Mouse (Mus musculus) heart, postnatal 0 days (tissue): ENCODE results near the gene Pou3f4.

Experiments used
- CTCF ChIP-seq: IDR thresholded peaks from 2 replicates; pipeline ENCODE4 v1.5.1; 2016; ENCODE audit warnings: antibody characterized with exemption, control low read depth, low read depth
- EP300 ChIP-seq: IDR thresholded peaks from 2 replicates; pipeline ENCODE4 v1.6.1; 2016; ENCODE audit warnings: antibody characterized with exemption, low read depth

DNA sequence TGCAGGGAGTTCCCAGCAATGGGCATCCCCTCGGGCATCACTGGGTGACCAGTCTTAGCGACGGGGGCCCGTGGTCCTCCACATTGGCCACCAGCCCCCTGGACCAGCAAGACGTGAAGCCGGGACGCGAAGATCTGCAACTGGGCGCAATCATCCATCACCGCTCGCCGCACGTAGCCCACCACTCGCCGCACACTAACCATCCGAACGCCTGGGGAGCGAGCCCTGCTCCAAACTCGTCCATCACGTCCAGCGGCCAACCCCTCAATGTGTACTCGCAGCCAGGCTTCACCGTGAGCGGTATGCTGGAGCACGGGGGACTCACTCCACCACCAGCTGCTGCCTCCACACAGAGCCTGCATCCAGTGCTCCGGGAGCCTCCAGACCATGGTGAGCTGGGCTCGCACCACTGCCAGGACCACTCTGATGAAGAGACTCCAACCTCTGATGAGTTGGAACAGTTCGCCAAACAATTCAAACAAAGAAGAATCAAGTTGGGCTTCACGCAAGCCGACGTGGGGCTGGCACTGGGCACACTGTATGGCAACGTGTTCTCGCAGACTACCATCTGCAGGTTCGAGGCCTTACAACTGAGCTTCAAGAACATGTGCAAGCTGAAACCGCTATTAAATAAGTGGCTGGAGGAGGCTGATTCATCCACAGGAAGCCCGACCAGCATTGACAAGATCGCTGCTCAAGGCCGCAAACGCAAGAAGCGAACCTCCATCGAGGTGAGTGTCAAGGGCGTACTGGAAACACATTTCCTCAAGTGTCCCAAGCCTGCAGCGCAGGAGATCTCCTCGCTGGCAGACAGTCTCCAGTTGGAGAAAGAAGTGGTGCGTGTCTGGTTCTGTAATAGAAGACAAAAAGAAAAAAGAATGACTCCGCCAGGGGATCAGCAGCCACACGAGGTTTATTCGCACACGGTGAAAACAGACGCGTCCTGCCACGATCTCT is 790 bp downstream of the Pou3f4 start:
- TF ChIP-seq CTCF: no peak
- TF ChIP-seq EP300: no peak
